Mouse (Mus musculus) bone marrow, adult 2 months (tissue): ENCODE results near the gene H2al1j. TPM values are rescaled to one million over a fixed set of nuclear protein-coding genes. Genes with fewer than 3 reads are reported as not detected.

Experiments used
- H3K27ac ChIP-seq: fragments of 200-500 bp; 2 replicates; pipeline ENCODE4 v1.5.1; 2012; ENCODE audit warnings: low read depth, mild to moderate bottlenecking, control low read depth, inconsistent platforms, low read length; ENCODE audit not compliant: control insufficient read depth, poor library complexity, insufficient read depth
- H3K4me1 ChIP-seq: fragments of 200-500 bp; 2 replicates; pipeline ENCODE4 v1.6.1; 2011; ENCODE audit warnings: low read length; ENCODE audit not compliant: control insufficient read depth, insufficient read depth
- H3K4me3 ChIP-seq: fragments of 200-500 bp; replicated peaks from 2 replicates; pipeline ENCODE3; 2011; ENCODE audit warnings: mild to moderate bottlenecking, low read depth, low read length, control low read depth; ENCODE audit not compliant: control insufficient read depth
- CTCF ChIP-seq: fragments of 200-500 bp; IDR thresholded peaks from 2 replicates; pipeline ENCODE4 v1.5.1; 2011; ENCODE audit warnings: low read length, control low read depth; ENCODE audit not compliant: control insufficient read depth, insufficient read depth
- POLR2A ChIP-seq: fragments of 200-500 bp; IDR thresholded peaks from 2 replicates; pipeline ENCODE4 v1.6.1; 2011; ENCODE audit warnings: low read depth, mild to moderate bottlenecking, control low read depth, low read length, borderline replicate concordance; ENCODE audit not compliant: control insufficient read depth
- WGBS: fragments of 180-500 bp; shearing (Covaris S2); methylation state at CpG from one replicate; pipeline ENCODE4 v1.1.7; 2018; 5-methylcytosine and 5-hydroxymethylcytosine counted together
- polyA plus RNA-seq: library from polyadenylated mRNA; stranded (reverse); fragments of >200 nt; gene quantifications from 2 replicates; pipeline ENCODE4 v1.2.4, GENCODE M21; 2011; ENCODE audit warnings: low replicate concordance; ENCODE audit not compliant: missing spikeins, insufficient read depth, insufficient read length

H2al1j gene
- polyA plus RNA-seq, 1 experiment: not detected

DNA sequence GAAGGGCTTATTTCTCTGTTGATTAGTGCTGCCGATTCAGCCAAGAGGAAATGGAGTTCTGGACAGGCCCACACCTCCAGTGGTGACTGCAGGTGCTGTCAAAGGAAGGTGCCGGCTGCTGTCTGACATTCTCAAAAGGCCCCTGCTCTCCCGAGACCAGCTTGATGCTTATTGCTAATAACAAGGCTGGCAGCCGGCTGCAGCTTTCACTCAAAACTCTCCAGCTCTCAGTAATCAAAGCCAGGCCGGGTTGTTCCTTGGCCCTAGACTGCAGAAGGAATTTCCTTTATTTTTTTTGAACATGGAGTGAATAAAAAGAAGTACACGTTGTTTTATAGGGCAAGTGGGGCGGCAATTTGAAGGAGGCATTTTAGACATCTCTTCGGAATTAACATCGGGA, 18.1 kb downstream of the H2al1j start:
- 73% methylated on average over 9 of the region's 9 CpGs for WGBS
- Histone ChIP-seq H3K4me3 (no peak overlapping the region), H3K27ac (no peak overlapping the region), H3K4me1 (no peaks in the 10 kb centered on the region)
- TF ChIP-seq CTCF: no peak
- no peak for TF ChIP-seq POLR2A

DNA sequence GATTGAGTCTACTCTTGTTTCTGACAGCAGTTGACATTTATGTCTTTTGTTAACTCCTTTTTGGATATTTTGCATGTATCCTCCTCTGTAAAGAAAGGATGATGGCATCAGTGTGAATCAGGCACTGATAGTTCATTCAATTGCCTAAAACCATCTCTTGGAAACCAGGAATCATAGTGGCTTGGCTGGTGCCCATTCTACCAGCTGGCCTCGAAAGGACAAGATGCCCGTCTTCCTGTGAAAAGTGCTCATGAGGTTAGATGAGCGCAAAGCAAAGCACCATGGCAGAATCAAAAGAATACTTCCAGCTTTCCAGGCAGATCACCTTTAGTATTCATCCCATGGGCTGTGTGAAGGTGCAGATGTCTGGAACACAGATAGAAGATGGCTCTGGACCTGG, 19.1 kb downstream of the H2al1j start:
- Histone ChIP-seq H3K4me1 (no peaks in the 10 kb centered on the region), H3K27ac (no peak overlapping the region), H3K4me3 (no peak overlapping the region)
- WGBS: 82% methylated on average over 3 of the region's 3 CpGs
- TF ChIP-seq CTCF: no peak
- TF ChIP-seq POLR2A: no peak

DNA sequence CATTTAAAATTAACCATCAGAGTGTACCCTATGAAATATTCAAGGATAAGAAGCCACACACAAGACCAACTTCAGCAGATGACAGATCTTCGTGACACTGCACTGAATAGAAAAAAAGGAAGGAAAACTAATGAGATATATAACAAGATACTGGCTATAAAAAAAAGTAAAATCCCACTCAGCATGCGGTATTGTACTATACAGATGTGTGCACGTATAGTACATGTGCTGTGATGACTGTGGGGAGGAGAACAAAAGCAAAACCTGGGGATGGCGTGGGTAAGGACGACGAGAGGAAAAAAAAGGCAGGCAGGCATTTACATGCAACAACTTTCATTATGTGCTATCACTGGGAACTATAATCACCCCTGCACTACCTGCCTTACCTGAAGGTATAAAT, 33.2 kb downstream of the H2al1j start:
- TF ChIP-seq CTCF (no peak), POLR2A (no peak)
- 22% methylated on average over 6 of the region's 6 CpGs for WGBS
- H3K27ac ChIP-seq: no peak overlapping the region
- H3K4me3 ChIP-seq: no peak overlapping the region
- peaks cover 1% of the 10 kb centered on the region; the same call in 1 of the 2 replicates for H3K4me1 ChIP-seq

DNA sequence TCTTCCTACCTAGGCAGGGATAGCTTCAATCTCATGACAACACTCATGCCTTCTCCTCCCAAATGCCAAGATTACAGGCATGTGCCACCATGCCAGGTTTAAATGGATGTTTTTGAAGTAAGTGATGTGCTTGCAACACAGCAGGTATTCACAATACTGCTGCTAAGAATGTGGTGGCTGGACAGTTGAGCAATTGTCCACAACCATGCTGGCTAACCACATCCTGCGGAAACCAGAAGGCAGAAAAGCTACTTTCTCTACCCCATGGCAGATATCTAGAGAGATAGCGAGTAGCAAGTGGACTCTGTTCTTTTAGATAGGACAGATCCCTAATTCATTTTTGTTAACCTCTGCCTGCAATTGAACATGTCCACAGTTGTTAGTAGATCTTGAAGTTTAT, 33.6 kb downstream of the H2al1j start:
- H3K27ac ChIP-seq: no peak overlapping the region
- H3K4me3 ChIP-seq: no peak overlapping the region
- WGBS: 14% methylated on average over 2 of the region's 2 CpGs
- TF ChIP-seq POLR2A: no peak
- peaks cover 1% of the 10 kb centered on the region; the same call in 1 of the 2 replicates for H3K4me1 ChIP-seq

DNA sequence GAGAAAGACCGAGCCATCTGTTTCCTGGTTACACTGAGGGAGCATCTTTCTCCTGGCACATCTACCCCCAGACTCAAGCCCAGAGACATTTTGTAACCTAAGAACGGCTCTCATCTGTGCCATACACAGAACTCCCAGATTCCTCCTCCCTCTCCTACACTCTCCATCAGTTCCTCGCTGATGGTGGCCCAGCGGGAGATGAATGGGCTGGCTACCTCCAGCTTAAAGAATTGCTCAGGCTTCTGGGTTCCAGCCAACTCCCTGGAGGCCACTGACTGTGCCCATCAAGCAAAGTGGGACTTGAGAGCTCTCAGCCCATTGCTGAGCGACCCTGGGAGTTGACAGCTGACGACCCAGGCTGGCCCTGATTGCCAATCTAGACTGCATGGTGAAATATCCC, 36.3 kb downstream of the H2al1j start:
- no peak overlapping the region for H3K4me3 ChIP-seq
- TF ChIP-seq POLR2A (no peak), CTCF (no peak)
- WGBS: 59% methylated on average over 6 of the region's 6 CpGs

DNA sequence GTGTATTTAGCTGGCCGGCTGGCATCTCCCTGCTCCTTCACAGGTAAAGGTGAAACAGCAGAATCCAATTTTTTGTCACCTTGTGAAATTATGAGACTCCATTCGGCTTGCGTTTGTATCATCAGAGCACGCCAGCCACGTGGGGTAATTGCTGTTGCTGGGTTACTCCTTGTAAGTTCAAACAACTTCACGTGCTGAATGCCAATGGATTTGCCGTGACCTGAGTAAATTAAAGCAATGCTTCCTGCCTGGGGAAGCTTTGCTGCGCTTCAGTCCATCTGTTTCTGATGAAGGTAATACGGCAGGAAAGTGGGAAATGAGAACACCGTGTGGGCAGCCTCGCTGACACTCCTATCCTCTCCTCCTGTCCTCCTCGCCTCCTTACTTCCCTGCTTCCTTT, 37.5 kb downstream of the H2al1j start:
- 66% methylated on average over 12 of the region's 12 CpGs for WGBS

More for the DNA sequence above, 36.3 kb downstream of the H2al1j start:
- Histone ChIP-seq H3K27ac (no peak overlapping the region), H3K4me1 (peaks cover 1% of the 10 kb centered on the region; the same call in 1 of the 2 replicates)

More for the DNA sequence above, 37.5 kb downstream of the H2al1j start:
- Histone ChIP-seq H3K4me1 (peaks cover 1% of the 10 kb centered on the region; the same call in 1 of the 2 replicates), H3K27ac (no peak overlapping the region), H3K4me3 (no peak overlapping the region)
- no peak for TF ChIP-seq CTCF
- TF ChIP-seq POLR2A: no peak

Other genes with a start within 250 kb of the H2al1j start
- not detected in 2 replicates for gene H2al1a, start 28.6 kb upstream of the H2al1j start, polyA plus RNA-seq
- not detected in 2 replicates for gene H2al1b, start 25.4 kb upstream of the H2al1j start, polyA plus RNA-seq
- gene H2al1c, start 22.2 kb upstream of the H2al1j start, polyA plus RNA-seq: not detected in 2 replicates
- not detected in 2 replicates for gene H2al1d, start 19.0 kb upstream of the H2al1j start, polyA plus RNA-seq
- gene H2al1e, start 15.9 kb upstream of the H2al1j start, polyA plus RNA-seq: 3.4 TPM in 1 of 2 replicates, not detected in the other
- not detected in 2 replicates for gene H2al1f, start 12.7 kb upstream of the H2al1j start, polyA plus RNA-seq
- gene H2al1g, start 9.6 kb upstream of the H2al1j start, polyA plus RNA-seq: not detected in 2 replicates
- not detected in 2 replicates for gene H2al1h, start 6.3 kb upstream of the H2al1j start, polyA plus RNA-seq
- not detected in 2 replicates for gene H2al1i, start 3.2 kb upstream of the H2al1j start, polyA plus RNA-seq